Mouse (Mus musculus) lung, postnatal 0 days (tissue): ENCODE data around the gene Rps23.

Experiments used
- CTCF ChIP-seq: IDR thresholded peaks from 2 replicates; pipeline ENCODE4 v1.5.1; 2016; ENCODE audit warnings: antibody characterized with exemption, mild to moderate bottlenecking
- EP300 ChIP-seq: IDR thresholded peaks from 2 replicates; pipeline ENCODE4 v1.6.1; 2016; ENCODE audit warnings: antibody characterized with exemption, mild to moderate bottlenecking, control low read depth

DNA sequence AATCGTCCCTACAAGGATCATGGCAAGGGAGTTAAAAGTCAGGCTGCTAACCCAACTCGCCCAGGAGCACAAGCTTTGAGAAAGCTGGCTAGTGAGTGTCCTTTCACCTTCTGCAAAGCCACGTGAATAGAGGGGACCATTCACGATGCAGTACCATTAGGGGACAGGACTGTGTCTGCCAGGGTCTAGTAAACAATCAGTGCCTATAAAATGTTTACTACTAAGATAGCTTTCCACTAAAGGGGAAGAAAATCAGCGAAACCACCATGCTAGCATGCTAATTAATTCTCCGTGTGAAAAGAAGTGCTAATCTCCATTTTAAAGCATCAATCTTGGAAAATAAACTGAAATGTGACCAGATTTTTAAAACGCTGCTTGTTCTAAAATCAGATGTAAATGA is 50.7 kb downstream of the Rps23 start:
- TF ChIP-seq CTCF (no peak), EP300 (no peak)
